Mouse (Mus musculus) R1 (cell line): Measurements from ENCODE around the gene Mul1.
"Not testable (repeated sequence)": the region's sequence is repeated elsewhere in the genome, so short reads cannot be mapped to it uniquely, and the experiment has no call there.

Experiments
- DNase-seq: peaks from one replicate; pipeline ENCODE4 v3.0.0-alpha.2; 2018; ENCODE audit warnings: low read depth, low spot score

Mul1 gene

GRCm38 (mm10) chr4:138434347-138435316, at the start of gene Mul1:
Mul1 (plus strand) TSS chr4:138434671.
- DNase-seq, result peak; percentile 97

GRCm38 (mm10) chr4:138393703-138394102, 40.8 kb upstream of the Mul1 start:
- DNase-seq, result no peak

DNA sequence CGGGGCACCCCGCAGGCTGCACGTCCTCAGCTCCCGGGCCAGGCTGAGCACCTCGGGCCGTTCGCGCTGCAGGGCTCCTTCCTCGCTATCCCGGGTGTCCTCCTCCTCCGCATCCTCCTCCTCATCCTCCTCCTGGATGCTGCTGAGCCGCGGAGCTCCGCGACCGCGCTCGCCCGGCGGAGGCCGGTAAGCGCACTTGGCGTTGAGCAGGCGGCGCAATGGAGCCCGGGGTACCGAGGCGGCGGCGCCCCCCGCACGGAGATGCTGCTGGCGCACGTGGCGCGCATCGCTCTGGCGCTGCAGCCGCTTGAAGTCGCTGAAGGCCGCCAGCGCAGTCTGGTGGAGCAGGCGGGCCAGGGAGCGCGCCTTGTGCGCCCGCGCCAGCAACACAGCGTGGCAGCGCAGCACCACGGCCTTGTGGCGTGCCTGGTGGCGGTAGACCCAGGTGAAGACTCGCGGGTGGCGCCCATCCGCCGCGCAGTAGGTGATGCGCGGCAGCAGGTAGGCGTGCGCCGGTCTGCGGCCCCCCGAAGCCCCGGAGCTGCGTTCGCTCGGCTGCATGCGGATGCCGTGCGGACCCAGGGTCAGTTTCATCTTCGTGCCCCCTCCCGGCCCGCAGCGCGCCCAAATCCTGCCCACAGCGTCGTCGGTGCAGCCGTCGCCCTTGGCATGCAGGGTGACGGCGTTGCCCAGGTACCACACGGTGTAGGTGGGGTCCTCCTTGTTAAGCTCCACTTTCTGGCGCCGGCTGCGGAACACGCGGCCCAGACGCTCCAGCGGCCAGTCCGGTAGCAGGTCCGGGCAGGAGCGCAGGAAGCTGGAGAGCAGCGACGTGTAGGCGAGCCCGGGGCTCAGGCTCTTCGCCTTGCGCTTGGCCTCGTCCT, 39.1 kb upstream of the Mul1 start:
- DNase-seq, result peak; percentile 66

GRCm38 (mm10) chr4:138395971-138396645, 38.4 kb upstream of the Mul1 start, which contains the start of gene Fam43b:
Fam43b (minus strand) TSS chr4:138396528.
- DNase-seq, result peak; percentile 87

DNA sequence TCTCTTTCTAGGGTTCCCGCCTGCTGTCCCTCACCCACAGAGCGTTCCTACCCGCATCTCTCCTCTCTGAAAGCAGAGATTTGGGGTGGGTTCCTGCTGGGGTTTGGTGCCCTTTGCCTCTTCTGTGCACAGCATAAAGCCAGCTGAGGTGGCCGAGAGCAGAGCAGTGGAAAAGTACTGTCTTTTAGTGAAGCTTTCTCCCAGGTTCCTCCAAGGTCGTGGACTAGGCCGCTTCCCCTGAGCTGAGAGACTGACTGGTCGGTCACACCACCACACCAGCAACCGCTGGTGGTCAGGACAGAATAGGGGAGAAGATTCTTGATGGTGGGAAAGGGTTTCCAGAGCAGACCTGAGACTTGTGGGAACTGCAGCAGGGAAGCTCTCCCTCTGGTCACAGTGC, 37.8 kb upstream of the Mul1 start:
- DNase-seq, result no peak

DNA sequence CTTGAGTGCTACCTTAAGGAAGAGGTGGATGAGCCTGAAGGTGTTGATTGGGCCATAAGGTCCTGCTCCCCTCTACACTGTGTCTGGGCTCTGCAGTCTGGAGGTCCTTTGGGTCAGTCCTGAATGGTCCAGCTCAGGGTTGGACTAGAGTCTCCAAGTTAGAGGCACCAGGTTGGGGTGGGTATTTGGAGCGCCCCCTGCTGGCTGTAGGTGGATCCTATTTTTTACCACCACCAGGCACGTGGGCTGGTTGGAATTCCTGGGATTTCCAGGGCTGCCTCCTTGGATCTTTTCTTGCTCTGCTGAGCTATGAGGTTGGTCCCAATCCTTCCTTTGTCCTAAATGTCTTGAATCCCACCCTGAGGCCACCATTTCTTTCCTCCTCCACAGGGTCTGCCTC, 29.7 kb upstream of the Mul1 start:
- peak; percentile 71 for DNase-seq

DNA sequence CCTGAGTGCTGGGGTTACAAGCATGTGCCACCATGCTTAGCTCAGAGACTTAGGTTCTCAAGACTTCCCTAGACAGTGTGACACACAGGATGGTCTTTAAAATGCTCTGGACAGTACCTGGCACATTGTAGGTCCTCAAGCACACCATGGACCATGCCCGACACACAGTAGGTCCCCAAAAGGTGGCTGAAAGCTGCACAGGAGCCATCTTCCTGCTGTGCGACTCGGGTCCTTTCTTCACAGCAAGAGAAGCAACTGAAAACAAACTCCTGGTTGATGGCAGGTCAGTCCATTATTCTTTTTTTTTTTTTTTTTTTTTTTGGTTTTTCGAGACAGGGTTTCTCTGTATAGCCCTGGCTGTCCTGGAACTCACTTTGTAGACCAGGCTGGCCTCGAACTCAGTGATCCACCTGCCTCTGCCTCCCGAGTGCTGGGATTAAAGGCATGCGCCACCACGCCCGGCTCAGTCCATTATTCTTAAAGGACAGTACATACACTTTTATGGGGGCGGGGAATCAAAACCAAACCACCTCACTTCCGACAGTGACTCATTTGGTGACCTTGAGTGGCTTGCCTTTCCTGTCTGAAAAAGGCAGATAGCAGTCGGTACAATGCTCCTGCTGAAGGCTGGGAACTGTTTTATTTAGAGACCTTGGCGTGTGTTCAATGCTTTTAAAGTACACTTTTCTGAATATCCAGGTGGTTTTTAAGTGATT, 26.8 kb upstream of the Mul1 start:
- DNase-seq, result peak; percentile 76

GRCm38 (mm10) chr4:138411011-138411410, 23.5 kb upstream of the Mul1 start:
- peak; percentile 80 for DNase-seq

GRCm38 (mm10) chr4:138411504-138412121, 22.9 kb upstream of the Mul1 start:
- DNase-seq, result peak; percentile 59

GRCm38 (mm10) chr4:138414725-138415124, 19.7 kb upstream of the Mul1 start:
- DNase-seq, result no peak

DNA sequence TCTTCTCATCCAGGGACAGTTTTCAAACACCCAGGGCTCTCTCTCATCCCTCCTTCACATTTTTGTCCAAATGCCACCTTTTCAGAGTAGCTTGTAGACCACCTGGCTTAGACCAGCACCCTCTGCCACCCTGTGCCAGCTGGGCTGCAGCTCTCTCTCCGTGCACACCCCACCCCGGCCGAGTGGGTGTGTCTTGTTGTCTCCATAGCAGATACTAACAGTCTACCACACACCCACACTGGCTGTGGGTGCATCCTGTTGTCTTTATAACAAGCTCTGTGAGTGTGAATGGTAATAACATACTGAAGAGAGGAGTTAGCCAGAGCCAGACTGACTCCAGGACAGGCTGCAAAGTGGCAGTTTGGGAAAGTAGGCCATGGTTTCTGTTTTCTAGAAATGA, 18.5 kb upstream of the Mul1 start:
- no peak for DNase-seq

GRCm38 (mm10) chr4:138416414-138416813, 18.1 kb upstream of the Mul1 start:
- peak; percentile 97 for DNase-seq

GRCm38 (mm10) chr4:138417882-138418281, 16.6 kb upstream of the Mul1 start:
- peak; percentile 65 for DNase-seq

GRCm38 (mm10) chr4:138418340-138418957, 16.0 kb upstream of the Mul1 start:
- DNase-seq, result peak; percentile 67

- DNase-seq, result no peak
These were observed 9.4 kb upstream of the Mul1 start for GRCm38 (mm10) chr4:138425028-138425427.

DNA sequence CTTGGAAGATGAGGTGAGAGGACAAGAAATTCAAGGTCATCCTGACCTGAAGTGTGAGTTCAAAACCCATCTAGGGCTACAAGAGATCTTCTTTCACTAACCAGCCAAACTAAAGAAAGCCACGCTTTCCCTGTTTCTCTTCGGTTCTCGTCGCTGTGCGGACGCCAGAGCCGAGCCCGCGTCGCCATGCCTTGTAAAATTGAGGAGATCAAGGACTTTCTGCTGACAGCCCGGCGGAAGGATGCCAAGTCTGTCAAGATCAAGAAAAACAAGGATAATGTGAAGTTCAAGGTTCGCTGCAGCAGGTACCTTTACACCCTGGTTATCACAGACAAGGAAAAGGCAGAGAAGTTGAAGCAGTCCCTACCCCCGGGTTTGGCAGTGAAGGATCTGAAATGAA, 8.9 kb upstream of the Mul1 start:
- not testable (repeated sequence) for DNase-seq

- DNase-seq, result peak; percentile 91
These were observed 7.4 kb upstream of the Mul1 start for GRCm38 (mm10) chr4:138426778-138427705.

DNA sequence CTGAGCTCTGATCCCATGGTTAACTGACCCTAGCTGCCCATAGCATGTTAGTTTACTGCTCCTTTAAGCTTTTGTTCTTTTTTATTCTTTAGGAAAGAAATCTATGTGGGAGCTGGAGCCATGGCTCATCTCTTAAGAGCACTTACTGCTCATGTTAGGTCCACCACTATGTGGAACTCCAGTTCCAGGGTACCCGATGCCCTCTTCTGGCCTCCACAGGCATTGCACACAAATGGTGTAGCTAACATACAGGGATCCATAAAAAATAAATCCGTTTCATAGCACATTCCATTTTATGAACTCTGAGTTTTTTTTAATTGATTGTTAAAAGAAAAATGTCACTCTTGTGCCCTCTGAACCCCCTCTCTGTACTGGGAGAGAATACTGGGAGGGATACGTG, 4.7 kb upstream of the Mul1 start:
- DNase-seq, result peak; percentile 67

DNA sequence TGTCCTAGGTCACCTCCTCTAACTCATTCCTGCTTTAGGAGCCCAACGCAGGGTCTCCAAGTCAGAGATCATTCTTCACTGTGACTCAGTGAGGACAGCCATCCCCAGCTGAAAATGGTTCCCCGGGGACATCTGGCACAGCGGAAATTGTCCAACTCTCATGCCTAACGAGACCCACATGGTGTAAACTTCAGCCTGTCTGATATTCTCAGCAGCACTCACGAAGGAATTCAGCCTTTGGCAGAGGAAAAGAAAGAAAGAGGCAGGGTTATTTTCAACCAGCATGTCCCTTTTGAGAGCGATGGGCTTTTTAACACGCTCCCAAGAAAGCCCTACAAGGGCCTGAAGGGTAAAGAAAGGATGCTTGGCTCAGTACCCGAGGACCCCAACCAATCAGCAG, 3.1 kb upstream of the Mul1 start:
- no peak for DNase-seq
